ENCODE assay signal across 19 mouse cellular contexts in the genomic region with DNA sequence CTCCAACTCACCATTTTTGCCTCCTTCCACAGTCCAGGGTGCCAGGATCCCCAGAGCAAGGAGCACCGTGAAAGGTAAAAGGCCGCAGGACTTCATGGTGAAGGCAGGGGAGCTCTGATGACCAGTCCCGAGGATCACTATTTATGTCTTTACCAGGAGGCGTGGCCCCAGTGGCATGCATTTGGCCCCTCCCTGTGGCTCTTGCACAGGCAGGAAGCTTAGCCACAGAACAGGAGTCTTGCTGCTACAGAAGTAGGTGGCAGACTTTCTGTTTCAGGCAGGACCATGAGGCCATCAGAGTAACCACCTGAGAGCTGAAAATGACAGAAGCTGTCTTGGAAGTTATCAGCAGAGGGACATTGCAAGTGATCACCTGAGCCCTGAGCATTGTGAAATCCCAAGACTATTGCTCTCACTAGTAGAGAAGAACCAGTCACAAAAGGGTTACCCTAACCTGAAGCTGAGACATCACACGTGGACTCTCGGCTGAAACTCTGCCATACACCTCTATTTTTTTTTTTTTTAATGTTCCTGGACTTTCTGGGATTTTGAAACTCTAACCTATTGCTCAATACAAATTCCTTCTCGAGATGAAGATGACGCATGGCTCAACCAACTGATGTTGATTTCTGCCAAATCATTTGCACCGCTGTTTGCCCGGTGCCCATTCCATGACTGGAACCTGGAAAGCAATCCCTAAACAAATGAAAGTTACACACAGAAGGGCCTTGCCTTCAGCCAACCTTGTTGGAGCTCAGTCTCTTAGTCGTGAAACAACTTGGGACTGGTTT. TPM values are rescaled to one million over a fixed set of nuclear protein-coding genes. Genes with fewer than 3 reads are reported as not detected.
DNase-seq lines count a peak whose midpoint lies in the region; ATAC-seq and TF ChIP-seq lines count a peak whose summit lies in the region.
"Had no signal": no experiment of that assay in that cellular context is flagged by ENCODE, and none has a peak within 500 bp of the region (broad histone marks: within the 10 kb centered on the region; RNA-seq: fewer than 3 reads in every experiment).

No protein-coding gene starts in this region.

- no peaks in the 10 kb centered on the region for H3K79me2 ChIP-seq in liver, adult 2 months (ENCODE audit: control insufficient read depth, insufficient read depth, low read length)
- H3K79me2 ChIP-seq in C2C12 (ENCODE audit: control insufficient read depth, insufficient read depth) = no peaks in the 10 kb centered on the region

- no peaks in the 10 kb centered on the region for H3K79me3 ChIP-seq in C2C12 (ENCODE audit: low read depth)

- no peak overlapping the region for H3K4me2 ChIP-seq in liver, embryonic 12.5 days
- H3K4me2 ChIP-seq: heart, embryonic 13.5 days; hindbrain, embryonic 13.5 days; lung, embryonic 15.5 days had no signal

- H3K27ac ChIP-seq in liver, adult 2 months (replicated peaks; ENCODE audit: insufficient read depth, low read depth, low read length) = no peak overlapping the region
- H3K27ac ChIP-seq in liver, embryonic 12.5 days = no peak overlapping the region
- H3K27ac ChIP-seq: embryonic facial prominence, embryonic 10.5 days; gastrocnemius, adult 2 months; heart, embryonic 13.5 days; hindbrain, embryonic 13.5 days; lung, embryonic 15.5 days had no signal

- H3K9me3 ChIP-seq in liver, embryonic 12.5 days (replicated peaks) = no peaks in the 10 kb centered on the region
- H3K9me3 ChIP-seq: embryonic facial prominence, embryonic 10.5 days; heart, embryonic 13.5 days; hindbrain, embryonic 13.5 days; lung, embryonic 15.5 days had no signal

- WGBS in liver, adult 2 months = 33% methylated on average over 11 of the region's 11 CpGs
- 61% methylated on average over 11 of the region's 11 CpGs for WGBS in liver, embryonic 12.5 days (ENCODE audit: insufficient replicate concordance)

- H3K36me3 ChIP-seq in liver, adult 2 months (ENCODE audit: control insufficient read depth, insufficient read depth, low read length) = no peaks in the 10 kb centered on the region
- H3K36me3 ChIP-seq in liver, embryonic 12.5 days = no peaks in the 10 kb centered on the region
- no peaks in the 10 kb centered on the region for H3K36me3 ChIP-seq in C2C12 (ENCODE audit: control insufficient read depth, insufficient read depth)
- H3K36me3 ChIP-seq: embryonic facial prominence, embryonic 10.5 days; heart, embryonic 13.5 days; hindbrain, embryonic 13.5 days; lung, embryonic 15.5 days had no signal

- H3ac ChIP-seq in C2C12 (ENCODE audit: control insufficient read depth, insufficient read length, low read depth) = no peak overlapping the region

- peaks cover 11% of the 10 kb centered on the region; the same call in 1 of the 2 replicates for H3K4me1 ChIP-seq in liver, adult 2 months (ENCODE audit: control insufficient read depth, insufficient read depth, low read length)
- H3K4me1 ChIP-seq in liver, embryonic 12.5 days = no peaks in the 10 kb centered on the region
- H3K4me1 ChIP-seq: heart, embryonic 13.5 days; hindbrain, embryonic 13.5 days had no signal

- no peak for ATAC-seq in liver, embryonic 12.5 days
- peak; percentile 85 to 88 for ATAC-seq in hematopoietic stem cell, adult 5-6 weeks (replicated peaks in 1 of 2; ENCODE audit: insufficient read depth in 1 of 2, low FRiP score in 2 of 2, low TSS enrichment in 1 of 2, low read depth in 1 of 2, poor library complexity in 2 of 2, severe bottlenecking in 2 of 2)
- peak; percentile 68 for ATAC-seq in monocyte, adult 5-6 weeks (replicated peaks; ENCODE audit: insufficient number of reproducible peaks, low FRiP score, low TSS enrichment, poor library complexity, severe bottlenecking)

- DNase-seq in liver, adult 2 months (ENCODE audit: extremely low read depth, low read depth, low spot score) = peak; percentile 89
- no peak for DNase-seq in cerebellum, adult 8-10 months
- no peak for DNase-seq in heart, postnatal 14 days
- DNase-seq in cerebellum, adult 18-20 months = no peak
- DNase-seq: cerebellum, adult 11 months; gastrocnemius, adult 2 months had no signal

- H3K27me3 ChIP-seq in liver, adult 2 months (ENCODE audit: control insufficient read depth, insufficient read depth, low read length) = no peaks in the 10 kb centered on the region
- H3K27me3 ChIP-seq in liver, embryonic 12.5 days (replicated peaks) = peaks cover 9% of the 10 kb centered on the region; the same call in 1 of the 2 replicates
- H3K27me3 ChIP-seq in C2C12 (ENCODE audit: control insufficient read depth, insufficient read depth, insufficient read length) = no peaks in the 10 kb centered on the region
- H3K27me3 ChIP-seq: lung, embryonic 15.5 days had no signal

- intact Hi-C loops in heart, postnatal 14 days (cut with DNase I) = no loop called here

- H3K4me3 ChIP-seq in liver, adult 2 months (ENCODE audit: insufficient read depth, low read depth, low read length) = no peak overlapping the region
- H3K4me3 ChIP-seq in liver, embryonic 12.5 days = no peak overlapping the region
- no peak overlapping the region for H3K4me3 ChIP-seq in C2C12 (ENCODE audit: insufficient read depth, poor library complexity, severe bottlenecking)
- H3K4me3 ChIP-seq: embryonic facial prominence, embryonic 10.5 days; gastrocnemius, adult 2 months; heart, embryonic 13.5 days; hindbrain, embryonic 13.5 days; lung, embryonic 15.5 days had no signal

- H3K9ac ChIP-seq in liver, adult 2 months (ENCODE audit: low read depth, low read length) = no peak overlapping the region
- H3K9ac ChIP-seq in liver, embryonic 12.5 days = no peak overlapping the region
- H3K9ac ChIP-seq: heart, embryonic 13.5 days; hindbrain, embryonic 13.5 days; lung, embryonic 15.5 days had no signal

- TF ChIP-seq POLR2A in liver, adult 2 months (IDR thresholded peaks at IDR 0.05; ENCODE audit: extremely low read depth, insufficient read depth, low read length) = no peak

- no peak for TF ChIP-seq CTCF in liver, adult 2 months (IDR thresholded peaks at IDR 0.05; ENCODE audit: low read depth, low read length)
- TF ChIP-seq CTCF in C2C12 (IDR thresholded peaks at IDR 0.05; ENCODE audit: control insufficient read depth, insufficient read depth, insufficient read length) = no peak

TF ChIP-seq in C2C12, 6 proteins besides CTCF, POLR2A, EP300 and RAD21:
- no peak for TF ChIP-seq MAX (IDR thresholded peaks at IDR 0.05)
- no peak for TF ChIP-seq MYOG (IDR thresholded peaks at IDR 0.05; ENCODE audit: control insufficient read depth, extremely low read depth, insufficient read length)
- peak; percentile 92 for TF ChIP-seq CEBPB (IDR thresholded peaks at IDR 0.05; ENCODE audit: low read depth)
- no peak for TF ChIP-seq USF1 (IDR thresholded peaks at IDR 0.05; ENCODE audit: low read depth)
- no peak for TF ChIP-seq FOSL1 (IDR thresholded peaks at IDR 0.05; ENCODE audit: insufficient read depth, low read length, poor library complexity, severe bottlenecking)
- no peak for TF ChIP-seq MYOD1 (IDR thresholded peaks at IDR 0.05; ENCODE audit: control insufficient read depth, insufficient read length, low read depth)

RNA-seq across cellular contexts. Expression of gene Svs5, which starts 23.8 kb away (rescaled TPM):
- total RNA-seq in liver, adult 2 months (2014; rRNA removed) = not detected in 2 replicates
- polyA plus RNA-seq in liver, adult 2 months (2012; rRNA removed) = not detected in 2 replicates
- polyA plus RNA-seq in liver, embryonic 12.5 days (2016; fragmentation: Nextera tagmentation; extraction: Ambion mirVana) = not detected in 2 replicates
- polyA plus RNA-seq in C2C12 (2012; fragmentation: generic; extraction: Trizol) = not detected
- not detected in 2 replicates for total RNA-seq in hematopoietic stem cell, adult 5-6 weeks (2017)
- not detected in 3 replicates for total RNA-seq in monocyte, adult 5-6 weeks (2017)
- not detected for total RNA-seq in heart, postnatal 14 days (2021)
- total RNA-seq: gastrocnemius, adult 2 months; layer of hippocampus, adult 8-10 months; left cerebral cortex, postnatal 14 days had no signal
- polyA plus RNA-seq: embryonic facial prominence, embryonic 10.5 days; forebrain, embryonic 11.5 days; heart, embryonic 13.5 days; hindbrain, embryonic 13.5 days; kidney, embryonic 14.5 days; lung, embryonic 15.5 days; small intestine, adult 2 months had no signal

RNA-seq across cellular contexts. Expression of gene Slpi, which starts 32.5 kb away (rescaled TPM):
- 0.94 and 1.4 TPM in 2 replicates for total RNA-seq in liver, adult 2 months (2014; rRNA removed)
- polyA plus RNA-seq in liver, adult 2 months (2012; rRNA removed) = 4.5 and 5.7 TPM in 2 replicates
- polyA plus RNA-seq in liver, embryonic 12.5 days (2016; fragmentation: Nextera tagmentation; extraction: Ambion mirVana) = 12.1 and 14.1 TPM in 2 replicates
- 11.4 TPM for polyA plus RNA-seq in C2C12 (2012; fragmentation: generic; extraction: Trizol)
- total RNA-seq in hematopoietic stem cell, adult 5-6 weeks (2017) = 5.4 and 12.8 TPM in 2 replicates
- total RNA-seq in monocyte, adult 5-6 weeks (2017) = 7.4 to 25.2 TPM (median 20.6 TPM) in 3 replicates
- 1 to 10 TPM; 1.4 to 3.6 TPM for total RNA-seq in heart, postnatal 14 days (2021)
- total RNA-seq: left cerebral cortex, postnatal 14 days had no signal
- polyA plus RNA-seq: kidney, embryonic 14.5 days had no signal

RNA-seq across cellular contexts. Expression of gene Svs6, which starts 39.8 kb away (rescaled TPM):
- not detected in 2 replicates for total RNA-seq in liver, adult 2 months (2014; rRNA removed)
- polyA plus RNA-seq in liver, adult 2 months (2012; rRNA removed) = not detected in 2 replicates
- polyA plus RNA-seq in liver, embryonic 12.5 days (2016; fragmentation: Nextera tagmentation; extraction: Ambion mirVana) = not detected in 2 replicates
- polyA plus RNA-seq in C2C12 (2012; fragmentation: generic; extraction: Trizol) = not detected
- total RNA-seq in hematopoietic stem cell, adult 5-6 weeks (2017) = not detected in 2 replicates
- total RNA-seq in monocyte, adult 5-6 weeks (2017) = not detected in 3 replicates
- total RNA-seq in heart, postnatal 14 days (2021) = not detected
- total RNA-seq: gastrocnemius, adult 2 months; layer of hippocampus, adult 8-10 months; left cerebral cortex, postnatal 14 days had no signal
- polyA plus RNA-seq: embryonic facial prominence, embryonic 10.5 days; forebrain, embryonic 11.5 days; heart, embryonic 13.5 days; hindbrain, embryonic 13.5 days; kidney, embryonic 14.5 days; lung, embryonic 15.5 days; small intestine, adult 2 months had no signal

RNA-seq across cellular contexts. Expression of gene Rbpjl, which starts 46.6 kb away (rescaled TPM):
- 0.18 and 0.20 TPM in 2 replicates for total RNA-seq in liver, adult 2 months (2014; rRNA removed)
- not detected in 2 replicates for polyA plus RNA-seq in liver, adult 2 months (2012; rRNA removed)
- not detected in 2 replicates for polyA plus RNA-seq in liver, embryonic 12.5 days (2016; fragmentation: Nextera tagmentation; extraction: Ambion mirVana)
- polyA plus RNA-seq in C2C12 (2012; fragmentation: generic; extraction: Trizol) = 0.01 TPM
- not detected in 2 replicates for total RNA-seq in hematopoietic stem cell, adult 5-6 weeks (2017)
- not detected in 3 replicates for total RNA-seq in monocyte, adult 5-6 weeks (2017)
- not detected for total RNA-seq in heart, postnatal 14 days (2021)
- total RNA-seq: gastrocnemius, adult 2 months had no signal
- polyA plus RNA-seq: embryonic facial prominence, embryonic 10.5 days; forebrain, embryonic 11.5 days; kidney, embryonic 14.5 days had no signal

RNA-seq across cellular contexts. Expression of gene Matn4, which starts 48.6 kb away (rescaled TPM):
- 0.07 and 0.09 TPM in 2 replicates for total RNA-seq in liver, adult 2 months (2014; rRNA removed)
- 0.04 and 0.05 TPM in 2 replicates for polyA plus RNA-seq in liver, adult 2 months (2012; rRNA removed)
- polyA plus RNA-seq in liver, embryonic 12.5 days (2016; fragmentation: Nextera tagmentation; extraction: Ambion mirVana) = 0.28 and 0.41 TPM in 2 replicates
- polyA plus RNA-seq in C2C12 (2012; fragmentation: generic; extraction: Trizol) = 0.01 TPM
- total RNA-seq in hematopoietic stem cell, adult 5-6 weeks (2017) = 0.31 TPM in 1 of 2 replicates, not detected in the other
- not detected in 3 replicates for total RNA-seq in monocyte, adult 5-6 weeks (2017)
- total RNA-seq in heart, postnatal 14 days (2021) = 1 to 10 TPM; 1.2 to 1.5 TPM
- polyA plus RNA-seq: forebrain, embryonic 11.5 days had no signal
